Mouse (Mus musculus) kidney, embryonic 14.5 days (tissue): ENCODE results near the gene Myh9. TPM values are rescaled to one million over a fixed set of nuclear protein-coding genes. Genes with fewer than 3 reads are reported as not detected.

Experiments used
- ATAC-seq: fragments of 200-750 bp; cut with Nextera tagmentation; 2 replicates; pipeline ENCODE4 v1.8.0; 2017; ENCODE audit warnings: moderate number of reproducible peaks, mild to moderate bottlenecking, moderate TSS enrichment, moderate library complexity; ENCODE audit not compliant: low FRiP score, low TSS enrichment
- H3K27ac ChIP-seq: fragments of 300-500 bp; sonication (generic); 2 replicates; pipeline ENCODE4 v1.5.1; 2014; ENCODE audit warnings: low read depth, mild to moderate bottlenecking, low read length, moderate library complexity, mixed read lengths
- H3K27me3 ChIP-seq: fragments of 300-500 bp; sonication (generic); 2 replicates; pipeline ENCODE4 v1.6.1; 2014; ENCODE audit warnings: mild to moderate bottlenecking, low read length; ENCODE audit not compliant: control insufficient read depth, insufficient read depth
- H3K36me3 ChIP-seq: fragments of 300-500 bp; sonication (generic); 2 replicates; pipeline ENCODE4 v1.6.1; 2014; ENCODE audit warnings: low read length, mixed read lengths; ENCODE audit not compliant: control insufficient read depth, insufficient read depth
- H3K4me1 ChIP-seq: fragments of 300-500 bp; sonication (generic); 2 replicates; pipeline ENCODE4 v1.6.1; 2014; ENCODE audit warnings: low read length, mixed read lengths; ENCODE audit not compliant: control insufficient read depth, insufficient read depth
- H3K4me2 ChIP-seq: fragments of 300-500 bp; sonication (generic); replicated peaks from 2 replicates; pipeline ENCODE4 v1.6.1; 2014; ENCODE audit warnings: low read depth, mild to moderate bottlenecking, low read length
- H3K4me3 ChIP-seq: fragments of 300-500 bp; sonication (generic); 2 replicates; pipeline ENCODE4 v1.5.1; 2014; ENCODE audit warnings: mild to moderate bottlenecking, low read length
- H3K9ac ChIP-seq: fragments of 300-500 bp; sonication (generic); 2 replicates; pipeline ENCODE4 v1.6.1; 2014; ENCODE audit warnings: low read depth, mild to moderate bottlenecking, low read length, moderate library complexity
- H3K9me3 ChIP-seq: fragments of 300-500 bp; sonication (generic); 2 replicates; pipeline ENCODE4 v1.6.1; 2016; ENCODE audit warnings: low read length; ENCODE audit not compliant: control insufficient read depth
- WGBS: fragments of 180-500 bp; shearing (Covaris S2); extraction: QIAGEN DNeasy Blood & Tissue Kit; methylation state at CpG from one replicate; pipeline ENCODE4 v1.1.7; 2014; 5-methylcytosine and 5-hydroxymethylcytosine counted together
- polyA plus RNA-seq: library from polyadenylated mRNA; unstranded; fragments of >200 nt; fragmentation: Nextera tagmentation; extraction: Ambion mirVana; gene quantifications from 2 replicates; pipeline ENCODE4 v1.2.1, GENCODE M21; 2014

The Myh9 gene
- polyA plus RNA-seq, 1 experiment from 2014 or later: 72.3 TPM

- Histone ChIP-seq H3K9ac (no peak overlapping the region), H3K4me2 (no peak overlapping the region), H3K27ac (no peak overlapping the region), H3K4me3 (no peak overlapping the region), H3K4me1 (peaks cover 16% of the 10 kb centered on the region; the same call in 1 of the 2 replicates), H3K9me3 (no peaks in the 10 kb centered on the region), H3K27me3 (no peaks in the 10 kb centered on the region), H3K36me3 (no peaks in the 10 kb centered on the region)
- ATAC-seq: no peak
- WGBS: 50% methylated on average over 1 of the region's 1 CpGs
Observed at GRCm38 (mm10) chr15:77860081-77860665, 18.2 kb upstream of the Myh9 start.

GRCm38 (mm10) chr15:77857662-77858156 is 15.7 kb upstream of the Myh9 start:
- H3K4me2 ChIP-seq: peak overlapping the region; percentile 47
- peak; percentile 93 for ATAC-seq

GRCm38 (mm10) chr15:77856541-77856940 is 14.6 kb upstream of the Myh9 start:
- Histone ChIP-seq H3K4me3 (no peak overlapping the region), H3K9ac (no peak overlapping the region), H3K36me3 (no peaks in the 10 kb centered on the region), H3K27ac (no peak overlapping the region), H3K4me1 (peaks cover 16% of the 10 kb centered on the region; the same call in 1 of the 2 replicates), H3K4me2 (no peak overlapping the region), H3K27me3 (no peaks in the 10 kb centered on the region), H3K9me3 (no peaks in the 10 kb centered on the region)
- 17% methylated on average over 5 of the region's 5 CpGs for WGBS
- no peak for ATAC-seq

More at GRCm38 (mm10) chr15:77857662-77858156, 15.7 kb upstream of the Myh9 start:
- Histone ChIP-seq H3K27ac (peak overlapping the region; percentile 21), H3K36me3 (no peaks in the 10 kb centered on the region), H3K9ac (peak overlapping the region; percentile 29; the same call in 1 of the 2 replicates), H3K4me3 (peak overlapping the region; percentile 28), H3K27me3 (no peaks in the 10 kb centered on the region), H3K9me3 (no peaks in the 10 kb centered on the region), H3K4me1 (peaks cover 16% of the 10 kb centered on the region; the same call in 1 of the 2 replicates)
- WGBS: 3% methylated on average over 28 of the region's 28 CpGs

- Histone ChIP-seq H3K4me2 (no peak overlapping the region), H3K9me3 (no peaks in the 10 kb centered on the region), H3K4me1 (peaks cover 16% of the 10 kb centered on the region; the same call in 1 of the 2 replicates), H3K27ac (no peak overlapping the region), H3K27me3 (no peaks in the 10 kb centered on the region), H3K36me3 (no peaks in the 10 kb centered on the region), H3K4me3 (no peak overlapping the region), H3K9ac (no peak overlapping the region)
- WGBS: 40% methylated on average over 8 of the region's 8 CpGs
- ATAC-seq: no peak
Observed at GRCm38 (mm10) chr15:77855301-77855700, 13.3 kb upstream of the Myh9 start.

GRCm38 (mm10) chr15:77852001-77852400 is 10.0 kb upstream of the Myh9 start:
- Histone ChIP-seq H3K27me3 (no peaks in the 10 kb centered on the region), H3K4me2 (no peak overlapping the region), H3K9ac (no peak overlapping the region), H3K27ac (no peak overlapping the region), H3K4me1 (peaks cover 14% of the 10 kb centered on the region; the same call in 1 of the 2 replicates), H3K4me3 (no peak overlapping the region), H3K36me3 (no peaks in the 10 kb centered on the region), H3K9me3 (no peaks in the 10 kb centered on the region)
- ATAC-seq: no peak
- WGBS: 78% methylated on average over 2 of the region's 2 CpGs

- H3K9me3 ChIP-seq: no peaks in the 10 kb centered on the region
- no peak overlapping the region for H3K27ac ChIP-seq
- no peaks in the 10 kb centered on the region for H3K27me3 ChIP-seq
- H3K4me3 ChIP-seq: no peak overlapping the region
- H3K9ac ChIP-seq: no peak overlapping the region
- no peak for ATAC-seq
- no peak overlapping the region for H3K4me2 ChIP-seq
- H3K4me1 ChIP-seq: peaks cover 7% of the 10 kb centered on the region; the same call in 1 of the 2 replicates
- H3K36me3 ChIP-seq: no peaks in the 10 kb centered on the region
- 38% methylated on average over 3 of the region's 3 CpGs for whole genome bisulfite sequencing
Observed at GRCm38 (mm10) chr15:77851136-77851535, 9.2 kb upstream of the Myh9 start.

GRCm38 (mm10) chr15:77849572-77850229 is 7.7 kb upstream of the Myh9 start:
- no peak overlapping the region for H3K4me3 ChIP-seq
- no peak overlapping the region for H3K9ac ChIP-seq
- ATAC-seq: peak; percentile 73; the same call in 1 of the 2 replicates
- no peaks in the 10 kb centered on the region for H3K4me1 ChIP-seq
- 37% methylated on average over 9 of the region's 9 CpGs for WGBS
- H3K9me3 ChIP-seq: no peaks in the 10 kb centered on the region
- H3K36me3 ChIP-seq: no peaks in the 10 kb centered on the region
- no peak overlapping the region for H3K27ac ChIP-seq
- no peak overlapping the region for H3K4me2 ChIP-seq
- H3K27me3 ChIP-seq: no peaks in the 10 kb centered on the region

GRCm38 (mm10) chr15:77849039-77849436 is 7.1 kb upstream of the Myh9 start:
- WGBS: 71% methylated on average over 5 of the region's 5 CpGs
- ATAC-seq: no peak
- Histone ChIP-seq H3K9me3 (no peaks in the 10 kb centered on the region), H3K36me3 (no peaks in the 10 kb centered on the region), H3K9ac (no peak overlapping the region), H3K4me3 (no peak overlapping the region), H3K27ac (no peak overlapping the region), H3K4me2 (no peak overlapping the region), H3K4me1 (no peaks in the 10 kb centered on the region), H3K27me3 (no peaks in the 10 kb centered on the region)

GRCm38 (mm10) chr15:77848415-77849038 is 6.6 kb upstream of the Myh9 start:
- Histone ChIP-seq H3K27ac (no peak overlapping the region), H3K36me3 (no peaks in the 10 kb centered on the region), H3K9ac (no peak overlapping the region), H3K27me3 (no peaks in the 10 kb centered on the region), H3K4me1 (no peaks in the 10 kb centered on the region), H3K4me2 (no peak overlapping the region), H3K9me3 (no peaks in the 10 kb centered on the region), H3K4me3 (no peak overlapping the region)
- 86% methylated on average over 16 of the region's 16 CpGs for WGBS
- no peak for ATAC-seq
